24 mouse cellular contexts compared by ENCODE assay signal in the genomic region with DNA sequence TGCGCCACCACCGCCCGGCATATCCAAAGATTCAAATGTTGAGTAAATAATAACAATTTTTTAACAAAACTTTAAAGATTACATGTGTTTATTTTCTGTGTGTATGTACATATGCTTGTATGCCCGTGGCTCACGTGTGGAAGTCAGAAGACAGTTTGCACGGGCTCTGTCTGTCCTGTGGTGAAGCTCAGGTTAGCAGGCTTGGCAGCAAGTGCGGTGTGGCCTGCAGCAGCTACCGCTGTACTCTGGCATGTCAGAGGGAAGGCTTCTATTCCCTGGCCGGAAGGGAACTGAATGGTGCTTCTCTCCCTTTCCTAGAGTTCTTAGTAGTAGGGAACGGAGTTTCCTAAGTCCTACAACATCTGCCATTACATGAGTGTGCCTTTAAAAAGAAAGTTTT. TPM values are rescaled to one million over a fixed set of nuclear protein-coding genes. Genes with fewer than 3 reads are reported as not detected.
DNase-seq lines count a peak whose midpoint lies in the region; ATAC-seq and TF ChIP-seq lines count a peak whose summit lies in the region.
"Had no signal": no experiment of that assay in that cellular context is flagged by ENCODE, and none has a peak within 500 bp of the region (broad histone marks: within the 10 kb centered on the region; RNA-seq: fewer than 3 reads in every experiment).

No protein-coding gene starts in this region.

- no peak for TF ChIP-seq CTCF in heart, adult 2 months (IDR thresholded peaks at IDR 0.05)
- no peak for TF ChIP-seq CTCF in heart, postnatal 0 days (IDR thresholded peaks at IDR 0.05; ENCODE audit: low read depth)

- no peak overlapping the region for H3K9ac ChIP-seq in heart, adult 2 months (ENCODE audit: low read depth, low read length)
- H3K9ac ChIP-seq in heart, postnatal 0 days (replicated peaks; ENCODE audit: low read depth, low read length) = no peak overlapping the region
- H3K9ac ChIP-seq in midbrain, embryonic 11.5 days (ENCODE audit: low read length) = no peak overlapping the region
- H3K9ac ChIP-seq in midbrain, embryonic 16.5 days (ENCODE audit: low read depth, low read length) = no peak overlapping the region
- H3K9ac ChIP-seq: embryonic facial prominence, embryonic 13.5 days; embryonic facial prominence, embryonic 15.5 days; forebrain, embryonic 12.5 days had no signal

- no peak for TF ChIP-seq POLR2A in heart, adult 2 months (IDR thresholded peaks at IDR 0.05; ENCODE audit: insufficient read depth, low read depth, low read length)

- WGBS in heart, adult 2 months = 67% methylated on average over 10 of the region's 10 CpGs
- WGBS in heart, postnatal 0 days = 71% methylated on average over 10 of the region's 10 CpGs
- 88% methylated on average over 10 of the region's 10 CpGs for WGBS in midbrain, embryonic 11.5 days
- WGBS in midbrain, embryonic 16.5 days = 90% methylated on average over 10 of the region's 10 CpGs

- intact Hi-C loops in gastrocnemius, postnatal 14 days (cut with DNase I; ENCODE audit: low total_unique reads) = loop anchor here (5.0 kb wide), 2 partner anchors 137 to 467 kb away; no protein-coding TSS in a partner anchor
- intact Hi-C loops in heart, adult 2 months (cut with DNase I) = no loop called here
- intact Hi-C loops in heart, postnatal 36 days (cut with DNase I) = loop anchor here (5.0 kb wide), 1 partner anchor 452 kb away; a partner anchor contains a TSS

- peak; percentile 21 for DNase-seq in gastrocnemius, postnatal 14 days
- no peak for DNase-seq in gastrocnemius, postnatal 4 days (ENCODE audit: low spot score in 2 of 2)
- peak in 1 of 2 experiments; percentile 32 for DNase-seq in heart, adult 2 months
- DNase-seq in heart, postnatal 36 days = no peak
- no peak for DNase-seq in heart, postnatal 0 days (ENCODE audit: low spot score)
- DNase-seq in heart, adult 18-20 months = no peak
- DNase-seq in midbrain, embryonic 11.5 days (ENCODE audit: low spot score, missing footprints) = peak; percentile 2
- DNase-seq: adrenal gland, adult 2 months; adrenal gland, postnatal 10 days; adrenal gland, postnatal 25 days; cerebellum, adult 11 months; cerebellum, adult 18-20 months; cerebellum, adult 8-10 months; cerebellum, adult 9-11 months; cerebellum, postnatal 14 days; cerebellum, postnatal 36 days; embryo, embryonic 11 days had no signal

- no peak overlapping the region for H3K4me3 ChIP-seq in heart, adult 2 months
- no peak overlapping the region for H3K4me3 ChIP-seq in heart, postnatal 0 days (ENCODE audit: low read depth, low read length)
- H3K4me3 ChIP-seq in midbrain, embryonic 11.5 days (ENCODE audit: low read depth, low read length) = no peak overlapping the region
- H3K4me3 ChIP-seq in midbrain, embryonic 16.5 days (ENCODE audit: low read depth, low read length) = no peak overlapping the region
- H3K4me3 ChIP-seq: embryonic facial prominence, embryonic 13.5 days; embryonic facial prominence, embryonic 15.5 days; erythroblast, embryonic 14.5 days; forebrain, embryonic 10.5 days; forebrain, embryonic 12.5 days had no signal

- peaks cover 4% of the 10 kb centered on the region for H3K36me3 ChIP-seq in heart, adult 2 months (ENCODE audit: control insufficient read depth, insufficient read depth, low read length)
- H3K36me3 ChIP-seq in heart, postnatal 0 days (replicated peaks; ENCODE audit: control insufficient read depth, insufficient read depth, low read length) = no peaks in the 10 kb centered on the region
- H3K36me3 ChIP-seq in midbrain, embryonic 11.5 days (ENCODE audit: control insufficient read depth, insufficient read depth, low read length) = no peaks in the 10 kb centered on the region
- H3K36me3 ChIP-seq in midbrain, embryonic 16.5 days (ENCODE audit: control insufficient read depth, insufficient read depth, low read length) = no peaks in the 10 kb centered on the region
- H3K36me3 ChIP-seq: embryonic facial prominence, embryonic 13.5 days; embryonic facial prominence, embryonic 15.5 days; forebrain, embryonic 10.5 days; forebrain, embryonic 12.5 days had no signal

- H3K9me3 ChIP-seq in heart, postnatal 0 days (replicated peaks; ENCODE audit: control insufficient read depth, low read length) = no peaks in the 10 kb centered on the region
- H3K9me3 ChIP-seq in midbrain, embryonic 11.5 days (ENCODE audit: control insufficient read depth, low read length) = no peaks in the 10 kb centered on the region
- H3K9me3 ChIP-seq in midbrain, embryonic 16.5 days (replicated peaks; ENCODE audit: control insufficient read depth, low read length, poor library complexity, severe bottlenecking) = no peaks in the 10 kb centered on the region
- H3K9me3 ChIP-seq: embryonic facial prominence, embryonic 13.5 days; embryonic facial prominence, embryonic 15.5 days; forebrain, embryonic 10.5 days; forebrain, embryonic 12.5 days had no signal

- H3K4me1 ChIP-seq in heart, adult 2 months (ENCODE audit: control insufficient read depth, insufficient read depth, low read length) = peaks cover 11% of the 10 kb centered on the region
- H3K4me1 ChIP-seq in heart, postnatal 0 days (ENCODE audit: control insufficient read depth, insufficient read depth) = peaks cover 31% of the 10 kb centered on the region
- no peaks in the 10 kb centered on the region for H3K4me1 ChIP-seq in midbrain, embryonic 11.5 days (ENCODE audit: control insufficient read depth, insufficient read depth, low read length)
- no peaks in the 10 kb centered on the region for H3K4me1 ChIP-seq in midbrain, embryonic 16.5 days (ENCODE audit: control insufficient read depth, insufficient read depth, low read length)
- H3K4me1 ChIP-seq: embryonic facial prominence, embryonic 15.5 days; forebrain, embryonic 10.5 days; forebrain, embryonic 12.5 days had no signal

- ATAC-seq in heart, postnatal 0 days (ENCODE audit: insufficient read depth, low read depth) = no peak
- no peak for ATAC-seq in midbrain, embryonic 11.5 days (ENCODE audit: low FRiP score)
- no peak for ATAC-seq in midbrain, embryonic 16.5 days
- ATAC-seq: forebrain, embryonic 14.5 days had no signal

- peak overlapping the region; percentile 48 for H3K27ac ChIP-seq in heart, adult 2 months
- H3K27ac ChIP-seq in heart, postnatal 0 days (ENCODE audit: low read depth) = 0 out of 2 replicates have a peak overlapping the region, but pooled peaks have one; percentile 30
- H3K27ac ChIP-seq in midbrain, embryonic 11.5 days (ENCODE audit: low read depth, low read length) = no peak overlapping the region
- H3K27ac ChIP-seq in midbrain, embryonic 16.5 days (ENCODE audit: low read length) = no peak overlapping the region
- H3K27ac ChIP-seq: embryonic facial prominence, embryonic 13.5 days; embryonic facial prominence, embryonic 15.5 days; forebrain, embryonic 10.5 days; forebrain, embryonic 12.5 days had no signal

- TF ChIP-seq EP300 in heart, adult 2 months (IDR thresholded peaks at IDR 0.05; ENCODE audit: insufficient read depth, low read depth, low read length) = no peak
- TF ChIP-seq EP300 in heart, postnatal 0 days (IDR thresholded peaks at IDR 0.05; ENCODE audit: low read depth) = no peak

- no peak overlapping the region for H3K4me2 ChIP-seq in heart, postnatal 0 days (ENCODE audit: low read depth, low read length)
- H3K4me2 ChIP-seq in midbrain, embryonic 11.5 days = no peak overlapping the region
- no peak overlapping the region for H3K4me2 ChIP-seq in midbrain, embryonic 16.5 days (ENCODE audit: low read length)
- H3K4me2 ChIP-seq: embryonic facial prominence, embryonic 13.5 days; embryonic facial prominence, embryonic 15.5 days; forebrain, embryonic 12.5 days had no signal

- no peaks in the 10 kb centered on the region for H3K27me3 ChIP-seq in heart, adult 2 months (ENCODE audit: control insufficient read depth, insufficient read depth, low read length)
- H3K27me3 ChIP-seq in heart, postnatal 0 days (ENCODE audit: control insufficient read depth, insufficient read depth, low read length) = no peaks in the 10 kb centered on the region
- no peaks in the 10 kb centered on the region for H3K27me3 ChIP-seq in midbrain, embryonic 11.5 days (ENCODE audit: control insufficient read depth, insufficient read depth, low read length)
- no peaks in the 10 kb centered on the region for H3K27me3 ChIP-seq in midbrain, embryonic 16.5 days (ENCODE audit: control insufficient read depth, insufficient read depth, low read depth, low read length)
- H3K27me3 ChIP-seq: embryonic facial prominence, embryonic 13.5 days; embryonic facial prominence, embryonic 15.5 days; forebrain, embryonic 12.5 days had no signal

- peaks cover 7% of the 10 kb centered on the region for H3K79me2 ChIP-seq in heart, adult 2 months (replicated peaks; ENCODE audit: control insufficient read depth, insufficient read depth, low read length)

RNA-seq across cellular contexts. Expression of a gene that starts 15.3 kb away (rescaled TPM):
- total RNA-seq in gastrocnemius, postnatal 14 days (2021) = 10 to 100 TPM; 22.9 to 35.2 TPM
- total RNA-seq in gastrocnemius, postnatal 4 days (2021) = 10 to 100 TPM; 60.4 to 66.3 TPM
- 100 to 1,000 TPM; 120 to 121 TPM for total RNA-seq in heart, adult 2 months (2021)
- 47.8 and 79.5 TPM in 2 replicates for polyA plus RNA-seq in heart, adult 2 months (2012; rRNA removed)
- total RNA-seq in heart, postnatal 36 days (2021) = 100 to 1,000 TPM; 118 to 224 TPM
- 68.2 and 108 TPM in 2 replicates for total RNA-seq in heart, postnatal 0 days (2014; rRNA removed; ENCODE audit: low replicate concordance)
- polyA plus RNA-seq in heart, postnatal 0 days (2015; fragmentation: Nextera tagmentation; extraction: Ambion mirVana) = 44.5 and 48.3 TPM in 2 replicates
- 100 to 1,000 TPM; 135 to 156 TPM for total RNA-seq in heart, adult 18-20 months (2021)
- polyA plus RNA-seq in midbrain, embryonic 11.5 days (2014; fragmentation: Nextera tagmentation; extraction: Ambion mirVana) = 22.2 and 26.8 TPM in 2 replicates
- polyA plus RNA-seq in midbrain, embryonic 16.5 days (2015; fragmentation: Nextera tagmentation; extraction: Ambion mirVana) = 33.6 and 38.6 TPM in 2 replicates

RNA-seq across cellular contexts. Expression of a gene that starts 15.4 kb away (rescaled TPM):
- 1 to 10 TPM; 2.7 TPM for total RNA-seq in gastrocnemius, postnatal 14 days (2021)
- total RNA-seq in gastrocnemius, postnatal 4 days (2021) = 1 to 10 TPM; 5.4 to 6.5 TPM
- total RNA-seq in heart, adult 2 months (2021) = 1 to 10 TPM; 2.3 to 2.5 TPM
- 0.86 and 1.3 TPM in 2 replicates for polyA plus RNA-seq in heart, adult 2 months (2012; rRNA removed)
- total RNA-seq in heart, postnatal 36 days (2021) = 1 to 10 TPM; 2.9 to 3.7 TPM
- total RNA-seq in heart, postnatal 0 days (2014; rRNA removed; ENCODE audit: low replicate concordance) = 4.9 and 15.0 TPM in 2 replicates
- 7.1 and 9.2 TPM in 2 replicates for polyA plus RNA-seq in heart, postnatal 0 days (2015; fragmentation: Nextera tagmentation; extraction: Ambion mirVana)
- 1 to 10 TPM; 2.0 to 2.9 TPM for total RNA-seq in heart, adult 18-20 months (2021)
- 21.6 and 26.4 TPM in 2 replicates for polyA plus RNA-seq in midbrain, embryonic 11.5 days (2014; fragmentation: Nextera tagmentation; extraction: Ambion mirVana)
- 15.9 and 17.8 TPM in 2 replicates for polyA plus RNA-seq in midbrain, embryonic 16.5 days (2015; fragmentation: Nextera tagmentation; extraction: Ambion mirVana)

Comparison
In these comparisons a context has a peak if more than half of its experiments do, and no peak if none do; other contexts are left out.
1. DNase-seq: peak in gastrocnemius, postnatal 14 days (single experiment) and midbrain, embryonic 11.5 days (single experiment); none in gastrocnemius, postnatal 4 days (0 of 2), heart, postnatal 36 days (0 of 2), heart, postnatal 0 days (single experiment) and heart, adult 18-20 months (0 of 2).
2. H3K27ac ChIP-seq: peak in heart, adult 2 months (single experiment) and heart, postnatal 0 days (single experiment); none in midbrain, embryonic 11.5 days (single experiment) and midbrain, embryonic 16.5 days (single experiment).